Mouse (Mus musculus) stomach, postnatal 0 days (tissue): ENCODE results near the gene Fam53b. TPM values are rescaled to one million over a fixed set of nuclear protein-coding genes. Genes with fewer than 3 reads are reported as not detected.

Experiments used
- ATAC-seq: fragments of 200-750 bp; cut with Nextera tagmentation; 2 replicates; pipeline ENCODE4 v1.8.0; 2017; ENCODE audit not compliant: low FRiP score, low TSS enrichment
- DNase-seq: peaks from one replicate; pipeline ENCODE4 v3.0.0-alpha.2; 2016; ENCODE audit warnings: low spot score
- H3K27ac ChIP-seq: fragments of 300-500 bp; sonication (generic); replicated peaks from 2 replicates; pipeline ENCODE4 v1.5.1; 2014; ENCODE audit warnings: mild to moderate bottlenecking, control low read depth
- H3K27me3 ChIP-seq: fragments of 300-500 bp; sonication (generic); 2 replicates; pipeline ENCODE4 v1.6.1; 2014; ENCODE audit warnings: low read length; ENCODE audit not compliant: control insufficient read depth, insufficient read depth
- H3K36me3 ChIP-seq: fragments of 300-500 bp; sonication (generic); 2 replicates; pipeline ENCODE4 v1.6.1; 2014; ENCODE audit warnings: low read length, mixed read lengths; ENCODE audit not compliant: control insufficient read depth, insufficient read depth
- H3K4me1 ChIP-seq: fragments of 300-500 bp; sonication (generic); replicated peaks from 2 replicates; pipeline ENCODE4 v1.6.1; 2014; ENCODE audit warnings: antibody characterized with exemption; ENCODE audit not compliant: control insufficient read depth, insufficient read depth
- H3K4me2 ChIP-seq: fragments of 300-500 bp; sonication (generic); replicated peaks from 2 replicates; pipeline ENCODE4 v1.6.1; 2014; ENCODE audit warnings: low read depth, mild to moderate bottlenecking, control low read depth, moderate library complexity
- H3K4me3 ChIP-seq: fragments of 300-500 bp; sonication (generic); 2 replicates; pipeline ENCODE4 v1.5.1; 2014; ENCODE audit warnings: low read depth, low read length, control low read depth
- H3K9ac ChIP-seq: fragments of 300-500 bp; sonication (generic); 2 replicates; pipeline ENCODE4 v1.6.1; 2014; ENCODE audit warnings: mild to moderate bottlenecking, low read length, control low read depth, mixed read lengths
- H3K9me3 ChIP-seq: fragments of 300-500 bp; sonication (generic); 2 replicates; pipeline ENCODE4 v1.6.1; 2016; ENCODE audit warnings: low read length; ENCODE audit not compliant: control insufficient read depth
- CTCF ChIP-seq: IDR thresholded peaks from 2 replicates; pipeline ENCODE4 v1.5.1; 2016; ENCODE audit warnings: antibody characterized with exemption, low read depth, mild to moderate bottlenecking, moderate library complexity
- EP300 ChIP-seq: optimal IDR thresholded peaks from 2 replicates; pipeline ENCODE3; 2016; ENCODE audit warnings: antibody characterized with exemption
- WGBS: fragments of 180-500 bp; shearing (Covaris S2); extraction: QIAGEN DNeasy Blood & Tissue Kit; methylation state at CpG from one replicate; pipeline ENCODE4 v1.1.7; 2014; 5-methylcytosine and 5-hydroxymethylcytosine counted together
- polyA plus RNA-seq: library from polyadenylated mRNA; unstranded; fragments of >200 nt; fragmentation: Nextera tagmentation; extraction: Ambion mirVana; gene quantifications from 2 replicates; pipeline ENCODE4 v1.2.1, GENCODE M21; 2015

Gene Fam53b
- polyA plus RNA-seq, 1 experiment from 2014 or later: 8.5 TPM

DNA sequence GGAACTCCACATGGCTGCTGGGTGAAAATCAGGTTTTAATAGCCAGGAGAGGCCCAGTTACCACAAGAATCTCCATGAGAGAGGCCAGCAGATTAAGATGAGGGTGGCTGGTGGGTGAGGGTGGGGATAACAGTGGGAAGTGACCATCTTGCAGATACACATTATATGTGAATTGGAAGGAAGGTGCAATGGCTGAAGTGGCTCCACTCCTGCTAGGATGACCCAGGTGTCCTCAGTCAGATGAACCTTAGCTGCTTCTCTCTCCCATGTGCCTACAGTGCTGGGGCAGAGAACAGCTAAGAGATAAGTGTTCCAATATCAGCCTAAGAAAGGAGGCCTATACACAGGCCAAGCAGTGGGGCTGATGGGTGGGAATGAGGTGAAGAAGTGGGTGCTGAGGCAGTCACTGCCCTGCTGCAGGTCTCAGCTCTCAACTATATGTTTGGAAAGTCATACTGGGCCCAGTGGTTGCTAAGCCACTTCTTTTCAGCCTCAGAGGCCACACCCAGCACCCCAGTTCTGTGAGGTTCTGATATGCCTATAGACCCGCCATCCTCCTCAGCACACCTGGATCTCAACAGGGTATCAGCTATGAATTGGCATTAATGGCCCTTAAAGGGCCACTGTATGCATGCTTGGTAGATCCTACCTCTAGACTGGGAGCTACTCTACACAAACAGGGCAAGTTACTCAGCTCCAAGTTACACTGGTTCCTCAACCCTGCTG is 35.8 kb downstream of the Fam53b start:
- Histone ChIP-seq H3K27me3 (no peaks in the 10 kb centered on the region), H3K27ac (no peak overlapping the region), H3K9ac (no peak overlapping the region), H3K9me3 (no peaks in the 10 kb centered on the region), H3K4me1 (peaks cover 17% of the 10 kb centered on the region), H3K36me3 (peaks cover 6% of the 10 kb centered on the region; the same call in 1 of the 2 replicates), H3K4me2 (no peak overlapping the region), H3K4me3 (no peak overlapping the region)
- no peak for ATAC-seq
- DNase-seq: no peak
- TF ChIP-seq CTCF (no peak), EP300 (no peak)
- 79% methylated on average over 1 of the region's 1 CpGs for WGBS

DNA sequence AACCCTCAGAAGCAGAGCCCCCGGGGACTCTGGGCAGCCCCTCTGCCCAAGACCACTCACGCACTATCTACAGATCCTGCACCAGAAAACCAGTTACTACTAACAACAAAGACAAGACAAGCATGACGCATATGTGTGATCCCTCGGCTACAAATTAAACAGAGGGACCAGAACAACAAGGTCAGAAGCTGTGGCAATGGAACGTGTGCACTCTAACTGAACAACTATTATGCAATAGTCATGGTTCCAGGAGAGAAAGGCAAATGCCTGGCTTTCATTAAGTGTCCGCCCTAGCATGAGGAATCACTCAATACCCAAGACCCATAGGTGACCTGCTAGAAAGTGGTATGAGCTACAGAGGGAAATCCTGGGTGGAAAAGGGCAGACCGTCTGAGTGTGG is 36.6 kb downstream of the Fam53b start:
- no peak overlapping the region for H3K4me2 ChIP-seq
- DNase-seq (no peak), ATAC-seq (no peak)
- no peaks in the 10 kb centered on the region for H3K9me3 ChIP-seq
- H3K27ac ChIP-seq: peak overlapping the region; percentile 67
- TF ChIP-seq CTCF (no peak), EP300 (no peak)
- WGBS: 83% methylated on average over 7 of the region's 7 CpGs
- H3K9ac ChIP-seq: no peak overlapping the region
- no peaks in the 10 kb centered on the region for H3K27me3 ChIP-seq
- peaks cover 6% of the 10 kb centered on the region; the same call in 1 of the 2 replicates for H3K36me3 ChIP-seq
- H3K4me3 ChIP-seq: no peak overlapping the region
- H3K4me1 ChIP-seq: peaks cover 17% of the 10 kb centered on the region

DNA sequence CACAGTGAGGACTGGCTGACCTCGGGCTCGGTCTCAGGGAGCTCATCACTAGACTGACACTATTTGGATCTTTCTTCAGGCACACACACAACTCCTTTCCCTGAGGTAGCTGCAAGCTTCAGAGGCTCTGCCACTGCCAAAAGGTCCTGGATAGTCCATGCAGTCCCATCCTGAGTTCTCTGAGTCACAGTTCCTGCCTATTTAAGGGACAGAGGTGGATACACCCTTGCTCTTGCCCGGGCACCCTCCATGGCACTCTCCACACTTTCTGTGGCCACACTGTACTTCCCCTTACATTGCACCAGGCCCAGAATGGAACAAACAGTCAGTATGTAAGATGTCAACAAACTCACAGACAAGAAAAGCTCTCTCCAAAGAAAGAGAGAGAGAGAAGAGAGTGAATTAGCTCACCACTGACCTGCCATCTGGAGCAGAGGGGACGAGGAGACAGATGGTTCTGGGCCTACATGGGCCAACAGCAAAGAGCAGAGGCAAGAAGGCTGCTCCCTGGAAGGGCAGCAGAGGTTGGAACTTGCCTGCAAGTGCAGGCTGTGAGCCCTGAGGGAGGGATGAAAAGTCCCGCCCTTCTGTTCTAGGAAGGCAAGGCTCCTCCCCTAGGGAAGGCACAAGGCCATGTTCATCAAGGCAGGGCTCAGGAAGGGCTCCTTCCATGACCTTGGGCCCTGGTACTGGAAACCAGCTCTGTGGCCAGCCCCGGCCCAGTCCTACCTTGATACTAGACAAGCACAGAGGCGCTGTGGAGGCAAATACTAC is 37.2 kb downstream of the Fam53b start:
- ATAC-seq (peak; percentile 68), DNase-seq (peak; percentile 44)
- 78% methylated on average over 7 of the region's 7 CpGs for WGBS
- peak overlapping the region; percentile 67 for H3K27ac ChIP-seq
- no peak overlapping the region for H3K4me3 ChIP-seq
- no peaks in the 10 kb centered on the region for H3K27me3 ChIP-seq
- H3K9ac ChIP-seq: no peak overlapping the region
- no peak overlapping the region for H3K4me2 ChIP-seq
- H3K9me3 ChIP-seq: no peaks in the 10 kb centered on the region
- H3K4me1 ChIP-seq: peaks cover 14% of the 10 kb centered on the region; the same call in 1 of the 2 replicates
- peaks cover 8% of the 10 kb centered on the region for H3K36me3 ChIP-seq
- no peak for TF ChIP-seq CTCF
- TF ChIP-seq EP300: no peak

DNA sequence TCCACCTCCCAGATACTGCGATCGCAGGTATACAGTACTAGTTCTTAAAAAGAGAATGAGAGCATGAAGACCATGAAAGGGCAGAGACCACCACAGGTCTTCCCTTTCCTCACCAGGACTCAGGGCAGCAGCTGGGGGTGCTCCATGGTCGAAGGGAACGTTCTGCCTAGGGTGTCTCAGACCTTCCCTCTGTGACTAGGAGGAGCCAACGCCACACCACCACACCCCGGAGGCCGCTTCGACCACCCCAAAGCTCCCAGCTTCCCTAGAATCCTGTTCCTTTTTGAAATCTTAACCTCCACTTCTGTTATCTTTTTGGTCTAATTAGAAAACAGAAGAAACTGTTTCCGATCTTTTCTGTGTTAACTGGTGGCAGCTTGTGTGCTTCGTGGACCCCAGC is 37.8 kb downstream of the Fam53b start:
- Histone ChIP-seq H3K27me3 (no peaks in the 10 kb centered on the region), H3K4me2 (no peak overlapping the region), H3K36me3 (peaks cover 10% of the 10 kb centered on the region), H3K9ac (no peak overlapping the region), H3K4me3 (no peak overlapping the region), H3K27ac (0 out of 2 replicates have a peak overlapping the region, but pooled peaks have one; percentile 53), H3K9me3 (no peaks in the 10 kb centered on the region), H3K4me1 (peaks cover 9% of the 10 kb centered on the region; the same call in 1 of the 2 replicates)
- DNase-seq (no peak), ATAC-seq (no peak)
- WGBS: 91% methylated on average over 10 of the region's 10 CpGs
- TF ChIP-seq EP300 (no peak), CTCF (no peak)

DNA sequence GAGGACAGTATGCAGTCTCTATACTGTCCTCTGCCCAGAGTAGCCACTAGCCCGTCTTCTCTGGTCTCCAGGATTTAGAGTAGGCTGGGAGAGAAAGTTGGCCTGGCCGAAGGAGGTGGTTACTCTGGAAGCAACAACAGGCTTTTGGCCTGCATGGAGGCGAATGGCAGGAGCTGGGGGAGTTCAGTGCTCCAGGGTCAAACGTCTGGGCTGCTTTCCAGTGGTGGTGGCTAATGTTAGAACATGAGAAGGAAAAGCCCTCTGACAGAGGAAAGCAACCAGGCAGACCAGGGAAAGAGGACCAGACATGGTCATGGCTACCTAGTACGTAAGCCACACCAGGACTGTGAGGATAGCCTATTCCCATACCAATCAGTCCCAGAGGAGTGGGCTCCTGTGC is 38.4 kb downstream of the Fam53b start:
- Histone ChIP-seq H3K4me1 (peaks cover 9% of the 10 kb centered on the region; the same call in 1 of the 2 replicates), H3K9ac (no peak overlapping the region), H3K27me3 (no peaks in the 10 kb centered on the region), H3K4me3 (no peak overlapping the region), H3K4me2 (no peak overlapping the region), H3K27ac (no peak overlapping the region), H3K9me3 (no peaks in the 10 kb centered on the region), H3K36me3 (peaks cover 10% of the 10 kb centered on the region)
- ATAC-seq (no peak), DNase-seq (no peak)
- TF ChIP-seq EP300: no peak
- TF ChIP-seq CTCF: no peak
- WGBS: 60% methylated on average over 5 of the region's 5 CpGs
